Mouse (Mus musculus) telencephalon, adult 2 months (tissue): ENCODE measurements at regions not wholly inside any gene's neighbourhood (a gene's known extent, or its start where the extent isn't known, plus 50 kb on each side); places are given as distances from the start of the nearest gene placed in this dataset.

Experiments used
- DNase-seq: peaks from one replicate; pipeline ENCODE4 v3.0.0-alpha.2; 2011; ENCODE audit warnings: low read depth, low spot score

DNA sequence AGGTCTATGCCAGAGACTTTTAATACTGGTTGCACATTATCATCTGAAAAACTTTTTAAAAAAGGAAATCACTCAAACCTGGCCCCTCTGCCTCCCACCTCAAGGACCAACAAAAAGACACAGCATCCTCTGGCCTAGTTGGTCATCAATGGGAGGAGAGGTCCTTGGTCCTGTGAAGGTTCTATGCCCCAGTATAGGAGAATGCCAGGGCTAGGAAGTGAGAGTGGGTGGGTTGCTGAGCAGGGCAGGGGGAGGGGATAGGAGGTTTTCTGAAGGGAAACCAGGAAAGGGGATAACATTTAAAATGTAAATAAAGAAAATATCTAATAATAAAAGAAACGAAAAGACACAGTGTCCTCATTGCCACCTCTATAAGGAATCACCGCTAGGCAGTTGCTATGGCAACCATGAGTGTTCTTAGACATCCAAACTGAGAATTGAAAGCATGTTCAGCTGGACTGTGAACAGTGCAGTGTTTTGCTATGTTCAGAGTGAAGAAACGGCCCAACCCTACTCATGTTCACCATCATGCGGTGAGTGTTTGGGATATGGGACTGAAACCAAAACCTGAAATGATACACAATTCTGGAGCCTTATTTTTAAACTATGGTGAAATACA is 82.5 kb upstream of the 4933402D24Rik start:
- peak; percentile 64 for DNase-seq

DNA sequence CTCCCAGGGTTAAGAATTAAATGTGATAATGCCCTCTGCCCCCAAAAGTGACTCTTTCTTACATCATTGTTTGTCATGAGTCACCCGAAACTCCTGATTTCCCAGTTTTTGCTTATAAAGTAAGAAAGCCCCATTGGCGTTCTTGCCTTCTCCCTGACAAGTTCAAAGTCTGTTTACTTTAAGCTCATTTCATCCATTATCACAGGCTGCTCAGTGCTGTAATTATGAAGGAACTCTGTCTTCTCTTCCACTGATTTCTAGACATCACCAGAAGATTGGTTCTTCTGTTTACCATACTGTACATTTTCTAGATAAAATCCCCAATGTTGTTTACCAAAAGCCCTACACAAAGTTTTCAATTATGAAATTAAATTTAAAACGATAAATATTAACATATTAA is 81.2 kb upstream of the 4933402D24Rik start:
- no peak for DNase-seq

- DNase-seq, result no peak
These were observed 59.2 kb upstream of the 4933402D24Rik start for GRCm38 (mm10) chr1:63828174-63828844.

DNA sequence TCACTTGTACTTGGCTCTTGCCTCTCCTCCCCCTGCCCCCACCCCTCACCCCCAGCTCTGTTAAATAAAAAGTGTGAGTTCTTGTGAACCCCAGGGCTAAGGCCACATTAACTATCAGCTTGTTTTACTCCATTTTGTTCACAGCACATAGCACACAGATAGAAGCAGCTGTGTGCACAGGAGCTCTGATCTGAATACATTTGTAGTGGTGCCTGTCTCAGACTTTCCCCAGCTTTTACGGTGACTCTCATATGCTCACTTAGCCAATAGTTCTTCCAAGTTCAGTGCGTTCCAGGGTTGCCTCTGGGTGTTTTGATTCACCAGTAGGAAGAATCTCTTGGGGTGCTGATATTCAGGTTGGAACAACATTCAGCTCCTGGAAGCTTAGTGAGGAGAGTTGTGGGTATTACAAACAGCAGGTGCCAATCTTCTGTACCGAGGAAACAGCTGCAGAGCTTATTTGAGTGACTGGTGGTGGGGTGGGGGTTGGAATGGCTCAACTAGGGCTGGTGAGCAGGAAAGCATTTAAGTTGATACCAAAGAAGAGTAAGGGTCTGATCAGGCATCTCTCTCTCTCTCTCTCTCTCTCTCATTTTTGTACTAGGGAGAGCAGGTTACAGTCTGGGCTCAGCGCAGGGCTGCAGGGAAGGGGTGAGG is 51.7 kb upstream of the 4933402D24Rik start:
- DNase-seq, result no peak

- peak; percentile 32 for DNase-seq
These were observed 50.6 kb upstream of the 4933402D24Rik start for GRCm38 (mm10) chr1:63819536-63820254.
